Mouse (Mus musculus) neural tube, embryonic 15.5 days (tissue): ENCODE data around the gene Shisal1. TPM values are rescaled to one million over a fixed set of nuclear protein-coding genes. Genes with fewer than 3 reads are reported as not detected.

Source experiments
- ATAC-seq: fragments of 200-750 bp; cut with Nextera tagmentation; 2 replicates; pipeline ENCODE4 v1.8.0; 2017; ENCODE audit warnings: mild to moderate bottlenecking, moderate TSS enrichment, moderate library complexity; ENCODE audit not compliant: low FRiP score
- H3K27ac ChIP-seq: fragments of 300-500 bp; sonication (generic); replicated peaks from 2 replicates; pipeline ENCODE4 v1.5.1; 2015; ENCODE audit warnings: mild to moderate bottlenecking, inconsistent platforms
- H3K27me3 ChIP-seq: fragments of 300-500 bp; sonication (generic); replicated peaks from 2 replicates; pipeline ENCODE4 v1.6.1; 2015; ENCODE audit warnings: inconsistent platforms
- H3K36me3 ChIP-seq: fragments of 300-500 bp; sonication (generic); 2 replicates; pipeline ENCODE4 v1.6.1; 2015; ENCODE audit warnings: inconsistent platforms
- H3K4me1 ChIP-seq: fragments of 300-500 bp; sonication (generic); 2 replicates; pipeline ENCODE4 v1.6.1; 2015; ENCODE audit warnings: inconsistent platforms
- H3K4me2 ChIP-seq: fragments of 300-500 bp; sonication (generic); 2 replicates; pipeline ENCODE4 v1.6.1; 2015; ENCODE audit warnings: inconsistent platforms, mild to moderate bottlenecking, moderate library complexity
- H3K4me3 ChIP-seq: fragments of 300-500 bp; sonication (generic); replicated peaks from 2 replicates; pipeline ENCODE4 v1.5.1; 2015; ENCODE audit warnings: mild to moderate bottlenecking, inconsistent platforms
- H3K9ac ChIP-seq: fragments of 300-500 bp; sonication (generic); replicated peaks from 2 replicates; pipeline ENCODE4 v1.6.1; 2015; ENCODE audit warnings: mild to moderate bottlenecking, inconsistent platforms
- H3K9me3 ChIP-seq: fragments of 300-500 bp; sonication (generic); replicated peaks from 2 replicates; pipeline ENCODE4 v1.6.1; 2016; ENCODE audit warnings: inconsistent platforms
- WGBS: fragments of 180-500 bp; shearing (Covaris S2); methylation state at CpG from one replicate; pipeline ENCODE4 v1.1.7; 2015; ENCODE audit warnings: mixed read lengths; 5-methylcytosine and 5-hydroxymethylcytosine counted together
- polyA plus RNA-seq: library from polyadenylated mRNA; unstranded; fragments of >200 nt; fragmentation: Nextera tagmentation; extraction: Ambion mirVana; gene quantifications from 2 replicates; pipeline ENCODE4 v1.2.1, GENCODE M21; 2015

The Shisal1 gene
- polyA plus RNA-seq: 8.0 and 8.4 TPM in 2 replicates

DNA sequence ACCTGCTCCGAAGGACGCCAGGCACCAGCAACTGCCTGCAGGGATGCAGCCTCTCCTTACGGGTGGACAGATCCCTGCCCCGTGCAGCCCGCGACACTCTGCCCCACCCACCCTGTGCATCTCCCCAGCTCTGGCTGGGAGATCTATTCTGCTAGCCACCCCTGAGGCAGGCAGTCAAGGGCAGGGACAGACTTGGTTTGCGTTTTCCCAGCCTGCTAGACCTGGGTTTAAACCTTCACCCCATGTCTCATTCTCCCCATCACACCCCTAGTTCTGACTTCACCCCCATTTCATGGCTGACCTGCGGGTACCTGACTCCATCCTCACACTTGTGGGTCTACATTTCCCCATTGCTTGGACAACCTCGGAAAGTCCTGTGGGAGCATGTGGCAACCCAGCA, at the start of gene Shisal1:
Gene Shisal1 (minus strand): TSS at position 101 of the 400 bp plus-strand sequence.
- no peak for ATAC-seq
- Histone ChIP-seq H3K36me3 (no peaks in the 10 kb centered on the region), H3K27me3 (peaks cover 36% of the 10 kb centered on the region), H3K27ac (no peak within 1 kb of the TSS), H3K4me2 (peak within 1 kb of the TSS; percentile 94), H3K4me3 (peak within 1 kb of the TSS; percentile 57), H3K9ac (peak within 1 kb of the TSS; percentile 64), H3K4me1 (peaks cover 43% of the 10 kb centered on the region), H3K9me3 (no peaks in the 10 kb centered on the region)
- 13% methylated on average over 9 of the region's 9 CpGs for WGBS

- no peak overlapping the region for H3K27ac ChIP-seq
- no peaks in the 10 kb centered on the region for H3K9me3 ChIP-seq
- ATAC-seq: no peak
- H3K36me3 ChIP-seq: no peaks in the 10 kb centered on the region
- H3K27me3 ChIP-seq: no peaks in the 10 kb centered on the region
- no peak overlapping the region for H3K9ac ChIP-seq
- H3K4me1 ChIP-seq: no peaks in the 10 kb centered on the region
- WGBS: 41% methylated on average over 7 of the region's 7 CpGs
- H3K4me3 ChIP-seq: no peak overlapping the region
- H3K4me2 ChIP-seq: no peak overlapping the region
These were observed 43.6 kb upstream of the Shisal1 start for GRCm38 (mm10) chr15:84490486-84490885.

DNA sequence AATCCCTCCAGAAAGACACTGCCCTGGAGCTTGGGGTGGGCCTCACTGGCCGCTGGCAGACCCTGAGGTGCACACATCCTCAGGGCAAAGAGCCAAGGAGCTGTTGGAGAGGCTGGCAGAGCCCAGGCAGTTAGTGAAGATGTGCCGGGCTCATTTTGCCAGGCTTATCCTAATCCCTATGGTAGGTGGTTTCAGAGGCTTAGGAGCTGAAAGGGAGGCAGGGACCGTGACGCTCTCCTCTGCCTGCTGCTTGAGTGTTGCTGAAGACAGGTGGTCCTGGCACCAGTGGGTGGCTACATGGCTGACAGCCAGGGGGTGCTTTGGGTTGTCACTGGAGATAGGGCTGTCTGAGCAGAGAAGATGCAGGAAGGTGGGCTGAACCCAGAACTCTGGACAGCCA, 37.4 kb upstream of the Shisal1 start:
- H3K9ac ChIP-seq: no peak overlapping the region
- H3K4me3 ChIP-seq: no peak overlapping the region
- H3K36me3 ChIP-seq: no peaks in the 10 kb centered on the region
- H3K4me1 ChIP-seq: peaks cover 29% of the 10 kb centered on the region
- 50% methylated on average over 4 of the region's 4 CpGs for WGBS
- peaks cover 3% of the 10 kb centered on the region; the same call in 1 of the 2 replicates for H3K27me3 ChIP-seq
- H3K9me3 ChIP-seq: no peaks in the 10 kb centered on the region
- H3K4me2 ChIP-seq: no peak overlapping the region
- ATAC-seq: no peak
- no peak overlapping the region for H3K27ac ChIP-seq

DNA sequence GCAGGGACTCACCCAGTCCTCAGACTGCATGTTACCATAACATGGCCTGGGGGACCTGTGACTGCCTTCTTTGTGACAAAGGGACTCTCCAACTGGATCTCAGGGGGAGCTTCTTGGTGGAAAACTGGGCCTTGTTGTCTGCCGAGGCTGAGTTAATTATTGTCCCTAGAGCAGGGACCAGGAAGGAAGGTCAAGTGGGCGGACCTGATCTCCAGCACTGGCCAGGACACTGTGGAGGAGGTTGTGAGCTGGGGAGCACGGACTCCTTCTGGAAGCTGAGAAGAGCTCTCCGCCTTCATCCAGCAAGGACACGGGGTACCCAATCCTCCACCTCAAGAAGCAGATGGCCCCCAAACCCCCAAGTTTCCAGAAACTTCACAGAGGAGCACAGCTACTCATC, 36.7 kb upstream of the Shisal1 start:
- 67% methylated on average over 5 of the region's 5 CpGs for WGBS
- peaks cover 3% of the 10 kb centered on the region; the same call in 1 of the 2 replicates for H3K27me3 ChIP-seq
- no peaks in the 10 kb centered on the region for H3K9me3 ChIP-seq
- no peak for ATAC-seq
- H3K4me2 ChIP-seq: no peak overlapping the region
- H3K36me3 ChIP-seq: no peaks in the 10 kb centered on the region
- H3K9ac ChIP-seq: no peak overlapping the region
- H3K4me1 ChIP-seq: peaks cover 29% of the 10 kb centered on the region
- H3K27ac ChIP-seq: 0 out of 2 replicates have a peak overlapping the region, but pooled peaks have one; percentile 9
- H3K4me3 ChIP-seq: no peak overlapping the region

GRCm38 (mm10) chr15:84481259-84481877, 34.5 kb upstream of the Shisal1 start:
- ATAC-seq: peak; percentile 42; the same call in 1 of the 2 replicates
- no peak overlapping the region for H3K9ac ChIP-seq
- H3K36me3 ChIP-seq: no peaks in the 10 kb centered on the region
- H3K4me2 ChIP-seq: no peak overlapping the region
- peaks cover 29% of the 10 kb centered on the region for H3K4me1 ChIP-seq
- no peak overlapping the region for H3K4me3 ChIP-seq
- WGBS: 26% methylated on average over 13 of the region's 13 CpGs
- peaks cover 3% of the 10 kb centered on the region; the same call in 1 of the 2 replicates for H3K27me3 ChIP-seq
- no peaks in the 10 kb centered on the region for H3K9me3 ChIP-seq
- H3K27ac ChIP-seq: peak overlapping the region; percentile 61

DNA sequence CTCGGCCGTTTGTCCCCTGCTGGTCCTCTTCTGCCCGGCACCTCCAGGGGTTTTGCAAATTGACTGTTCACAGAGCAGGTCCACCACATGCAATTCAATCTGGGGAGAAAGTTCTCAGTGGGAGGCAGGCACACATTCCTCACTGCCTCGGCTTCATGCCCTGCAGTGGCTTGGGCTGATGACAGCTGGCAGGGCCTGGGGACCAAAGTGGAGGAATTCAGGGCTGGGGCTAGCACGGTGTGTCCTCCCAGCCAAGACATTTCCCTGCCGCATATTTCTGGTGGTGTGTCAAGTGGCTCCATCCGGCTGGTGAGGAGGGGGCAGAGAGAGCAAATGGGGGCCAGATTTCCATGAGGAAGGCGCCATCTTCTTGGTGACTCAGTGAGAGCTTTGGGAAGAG, 22.5 kb upstream of the Shisal1 start:
- Histone ChIP-seq H3K36me3 (no peaks in the 10 kb centered on the region), H3K9me3 (no peaks in the 10 kb centered on the region), H3K4me3 (no peak overlapping the region), H3K4me2 (no peak overlapping the region), H3K27ac (no peak overlapping the region), H3K4me1 (peaks cover 7% of the 10 kb centered on the region), H3K27me3 (no peaks in the 10 kb centered on the region; the same call in 1 of the 2 replicates), H3K9ac (no peak overlapping the region)
- ATAC-seq: no peak
- whole genome bisulfite sequencing: 31% methylated on average over 8 of the region's 8 CpGs

DNA sequence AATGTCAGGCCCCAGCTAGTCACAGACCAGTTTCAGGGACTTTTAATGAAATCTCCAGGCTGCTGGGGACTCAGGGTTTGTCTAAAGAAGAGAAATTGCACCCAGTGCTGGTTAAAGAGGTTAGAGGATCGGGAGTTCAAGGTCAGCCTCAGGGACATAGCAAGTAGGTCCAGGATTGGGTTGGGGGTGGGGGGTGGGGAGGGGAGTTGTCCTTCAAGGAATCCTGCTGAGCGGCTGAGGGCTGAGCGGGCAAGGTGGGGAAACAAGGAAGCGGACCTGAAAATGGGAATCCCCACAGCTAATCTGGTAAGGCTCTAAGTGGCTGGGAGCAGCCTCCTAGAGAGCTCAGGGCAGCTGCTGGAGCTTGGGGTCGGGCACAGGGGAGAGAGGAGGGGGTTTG, 20.9 kb upstream of the Shisal1 start:
- ATAC-seq: no peak
- Histone ChIP-seq H3K4me1 (peaks cover 7% of the 10 kb centered on the region), H3K9ac (no peak overlapping the region), H3K36me3 (no peaks in the 10 kb centered on the region), H3K27me3 (no peaks in the 10 kb centered on the region; the same call in 1 of the 2 replicates), H3K4me3 (no peak overlapping the region), H3K4me2 (no peak overlapping the region), H3K9me3 (no peaks in the 10 kb centered on the region), H3K27ac (no peak overlapping the region)
- WGBS: 78% methylated on average over 5 of the region's 5 CpGs

DNA sequence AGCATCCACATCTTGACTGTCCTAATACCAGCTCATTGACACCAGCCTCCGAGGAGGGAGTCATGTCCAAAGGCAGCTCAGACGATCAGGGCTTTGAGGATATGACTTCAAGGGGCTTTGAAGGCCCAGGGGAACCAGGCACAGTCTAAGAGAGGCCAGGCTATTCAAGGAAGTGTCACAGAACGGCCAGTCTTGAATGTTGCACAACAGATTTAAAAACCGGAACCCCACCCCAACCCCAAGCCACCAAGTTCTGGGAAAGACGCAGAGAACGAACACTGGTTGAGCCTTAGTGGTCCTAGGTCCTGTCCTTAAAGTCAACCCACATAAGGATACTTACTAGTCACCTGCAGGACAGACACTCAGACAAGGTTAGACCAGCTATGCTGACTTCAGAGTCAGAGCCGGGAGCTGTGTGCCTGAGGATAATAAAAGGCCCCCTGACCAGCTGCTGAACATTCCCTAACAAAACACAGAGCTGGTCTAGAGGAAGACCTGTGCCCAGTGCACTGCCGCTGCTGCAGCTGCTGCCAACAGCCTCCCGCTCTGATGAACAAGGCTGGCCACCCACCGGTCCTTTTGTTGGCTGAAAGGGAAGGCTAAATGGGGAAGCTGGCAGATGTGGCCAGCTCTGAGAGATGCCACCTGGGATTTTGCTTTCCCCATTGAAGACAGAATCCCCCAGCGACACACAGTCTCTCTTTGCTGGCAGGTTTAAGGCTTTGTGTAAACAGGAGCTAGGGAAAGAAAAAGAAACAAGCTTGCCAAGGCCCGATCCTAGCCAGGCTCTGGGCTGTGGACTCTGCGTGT, 19.8 kb upstream of the Shisal1 start:
- Histone ChIP-seq H3K4me1 (peaks cover 7% of the 10 kb centered on the region), H3K9ac (no peak overlapping the region), H3K27ac (no peak overlapping the region), H3K4me2 (no peak overlapping the region), H3K36me3 (no peaks in the 10 kb centered on the region), H3K27me3 (no peaks in the 10 kb centered on the region; the same call in 1 of the 2 replicates), H3K4me3 (no peak overlapping the region), H3K9me3 (no peaks in the 10 kb centered on the region)
- no peak for ATAC-seq
- 41% methylated on average over 13 of the region's 13 CpGs for WGBS

GRCm38 (mm10) chr15:84461429-84461828, 14.5 kb upstream of the Shisal1 start:
- H3K27ac ChIP-seq: no peak overlapping the region
- no peaks in the 10 kb centered on the region for H3K4me1 ChIP-seq
- no peak overlapping the region for H3K4me3 ChIP-seq
- no peak overlapping the region for H3K9ac ChIP-seq
- no peak for ATAC-seq
- WGBS: 81% methylated on average over 2 of the region's 2 CpGs
- H3K9me3 ChIP-seq: no peaks in the 10 kb centered on the region
- H3K4me2 ChIP-seq: no peak overlapping the region
- no peaks in the 10 kb centered on the region for H3K36me3 ChIP-seq
- H3K27me3 ChIP-seq: no peaks in the 10 kb centered on the region

DNA sequence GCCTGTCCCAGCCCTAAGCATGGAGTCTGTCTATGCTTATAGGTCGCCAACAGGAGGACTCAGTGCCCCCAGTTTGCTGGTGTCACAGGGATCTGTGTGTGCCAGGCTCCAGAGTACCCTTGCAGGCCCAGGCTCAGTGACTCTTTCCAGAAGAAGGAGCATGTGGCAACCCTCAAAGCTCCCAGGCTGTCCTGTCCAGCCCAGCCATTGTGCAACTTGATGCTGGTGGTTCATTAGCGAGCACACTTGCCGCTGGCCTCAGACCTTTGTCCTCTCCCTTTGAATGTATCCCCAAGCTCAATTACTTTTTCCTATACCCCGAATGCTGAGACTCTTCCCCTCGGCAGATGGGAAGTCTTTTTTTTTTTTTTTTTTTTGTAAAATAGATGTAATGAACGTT, 12.1 kb upstream of the Shisal1 start:
- Histone ChIP-seq H3K27me3 (no peaks in the 10 kb centered on the region), H3K36me3 (no peaks in the 10 kb centered on the region), H3K4me3 (no peak overlapping the region), H3K4me1 (no peaks in the 10 kb centered on the region), H3K4me2 (no peak overlapping the region), H3K9me3 (no peaks in the 10 kb centered on the region), H3K27ac (no peak overlapping the region), H3K9ac (no peak overlapping the region)
- ATAC-seq: no peak
- 67% methylated on average over 6 of the region's 6 CpGs for WGBS

GRCm38 (mm10) chr15:84455286-84455685, 8.4 kb upstream of the Shisal1 start:
- Histone ChIP-seq H3K9me3 (no peaks in the 10 kb centered on the region), H3K4me1 (peaks cover 8% of the 10 kb centered on the region), H3K4me2 (no peak overlapping the region), H3K27ac (no peak overlapping the region), H3K27me3 (0 out of 2 replicates have a peak, but pooled peaks cover 3% of the 10 kb centered on the region), H3K4me3 (no peak overlapping the region), H3K36me3 (no peaks in the 10 kb centered on the region), H3K9ac (no peak overlapping the region)
- no peak for ATAC-seq
- WGBS: 96% methylated on average over 6 of the region's 6 CpGs

- Histone ChIP-seq H3K9ac (no peak overlapping the region), H3K27me3 (peaks cover 8% of the 10 kb centered on the region; the same call in 1 of the 2 replicates), H3K9me3 (no peaks in the 10 kb centered on the region), H3K36me3 (no peaks in the 10 kb centered on the region), H3K4me3 (no peak overlapping the region), H3K4me1 (peaks cover 11% of the 10 kb centered on the region), H3K27ac (no peak overlapping the region), H3K4me2 (no peak overlapping the region)
- ATAC-seq: no peak
- WGBS: 88% methylated on average over 2 of the region's 2 CpGs
These were observed 6.2 kb upstream of the Shisal1 start for GRCm38 (mm10) chr15:84453091-84453490.
